Mouse (Mus musculus) c-Kit-negative CD71-positive TER-119-positive erythroid progenitor cells, embryonic 14.5 days (primary cell): ENCODE results near the gene Cracr2b.

Source experiments
- DNase-seq: peaks from one replicate; pipeline ENCODE4 v3.0.0-alpha.2; 2013; ENCODE audit warnings: low read depth, low spot score

Gene Cracr2b

GRCm38 (mm10) chr7:141460391-141461113, at the start of gene Cracr2b:
TSS of gene Cracr2b (plus strand) at chr7:141461094.
- DNase-seq: no peak

DNA sequence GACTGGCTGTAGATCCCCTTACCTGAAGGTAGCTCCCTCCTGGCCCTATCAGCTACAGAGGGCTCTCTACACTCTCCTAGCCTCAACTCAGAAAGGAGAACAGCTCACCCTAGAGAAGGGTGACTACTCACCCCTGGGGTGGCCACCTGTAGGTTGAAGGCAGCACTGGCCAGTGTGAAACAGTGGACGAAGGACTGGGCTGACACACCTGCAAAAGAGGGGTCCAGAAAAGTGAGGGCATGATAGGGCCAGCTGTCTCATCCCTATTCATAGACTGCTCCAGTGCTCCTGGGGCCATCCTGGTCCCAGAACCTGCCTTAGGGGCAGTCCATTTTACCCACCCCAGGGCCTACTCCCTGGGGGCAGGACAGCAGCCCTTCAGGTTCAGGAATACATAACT, 49.2 kb upstream of the Cracr2b start:
- no peak for DNase-seq

DNA sequence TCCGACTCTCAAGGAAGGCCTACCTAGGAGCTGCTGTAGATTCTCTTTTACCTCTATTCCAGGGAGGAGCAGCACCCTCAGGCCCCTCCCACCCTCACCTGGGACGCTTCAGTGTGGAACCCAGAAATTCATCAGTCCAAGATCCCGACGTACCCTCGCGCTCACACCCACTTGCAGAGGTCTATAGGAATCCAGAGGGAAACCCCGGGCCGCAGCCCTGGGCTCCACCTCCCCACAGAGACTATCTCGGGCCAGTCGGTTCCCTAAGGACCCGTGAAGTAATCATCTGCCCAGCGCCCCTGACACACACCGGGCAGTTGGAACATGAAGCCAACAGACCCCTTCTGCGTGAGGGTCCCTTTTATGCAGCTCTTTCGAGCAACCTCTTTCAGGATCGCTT, 47.6 kb upstream of the Cracr2b start:
- DNase-seq: no peak

- peak; percentile 99 for DNase-seq
Observed at GRCm38 (mm10) chr7:141413809-141414584, 46.9 kb upstream of the Cracr2b start, which contains the start of gene Gatd1. TSS of gene Gatd1 (minus strand) at chr7:141414136.

DNA sequence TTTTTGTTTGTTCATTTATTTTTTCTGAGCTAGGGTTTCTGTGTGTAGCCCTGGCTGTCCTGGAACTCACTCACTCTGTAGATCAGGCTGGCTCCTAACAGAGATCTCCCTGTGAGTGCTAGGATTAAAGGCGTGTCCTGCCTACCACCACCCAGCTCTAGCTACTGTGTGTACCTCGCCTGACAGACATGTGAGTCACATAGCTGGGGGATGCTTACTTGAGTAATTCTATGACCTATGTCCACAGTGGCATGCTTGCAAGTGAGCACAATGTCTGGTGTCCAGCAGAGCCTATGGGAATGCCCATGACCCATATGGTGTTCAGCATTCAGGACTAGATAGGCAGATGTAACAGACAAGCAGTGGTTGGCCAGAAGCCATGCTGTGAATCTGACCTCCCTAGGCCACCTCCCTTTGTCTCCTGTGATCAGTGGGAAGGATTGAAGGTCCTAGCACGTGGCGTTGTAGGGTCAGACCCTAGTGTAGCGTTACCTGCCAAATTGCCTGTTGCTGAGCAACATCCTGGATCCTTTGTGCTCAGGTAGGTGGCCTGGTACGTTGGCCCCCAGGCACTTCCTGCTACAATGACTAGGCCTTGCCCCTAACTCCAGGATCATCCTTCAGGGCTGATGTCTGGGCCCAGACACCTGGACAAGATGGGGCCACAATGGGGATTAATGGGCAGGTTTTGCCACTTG, 44.6 kb upstream of the Cracr2b start:
- no peak for DNase-seq

GRCm38 (mm10) chr7:141417731-141418681, 42.9 kb upstream of the Cracr2b start:
- no peak for DNase-seq

GRCm38 (mm10) chr7:141418970-141419369, 41.9 kb upstream of the Cracr2b start:
- no peak for DNase-seq

- no peak for DNase-seq
Observed at GRCm38 (mm10) chr7:141420030-141420702, 40.7 kb upstream of the Cracr2b start.

DNA sequence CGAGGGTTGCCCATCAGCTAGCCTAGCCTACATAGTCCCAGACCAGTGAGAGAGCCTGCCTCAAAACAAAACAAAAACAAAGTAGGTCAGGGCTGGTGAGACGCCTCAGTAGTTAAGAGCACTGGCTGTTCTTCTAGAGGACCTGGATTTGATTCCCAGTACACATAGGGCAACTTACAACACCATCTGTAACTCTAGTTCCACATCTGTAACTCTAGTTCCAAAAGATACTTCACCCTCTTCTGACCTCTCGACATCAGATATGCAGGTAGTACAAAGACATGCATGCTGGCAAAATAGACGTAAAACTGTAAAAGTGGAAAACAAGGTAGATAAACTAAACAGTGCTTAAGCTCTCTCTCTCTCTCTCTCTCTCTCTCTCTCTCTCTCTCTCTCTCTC, 37.1 kb upstream of the Cracr2b start:
- DNase-seq: no peak

DNA sequence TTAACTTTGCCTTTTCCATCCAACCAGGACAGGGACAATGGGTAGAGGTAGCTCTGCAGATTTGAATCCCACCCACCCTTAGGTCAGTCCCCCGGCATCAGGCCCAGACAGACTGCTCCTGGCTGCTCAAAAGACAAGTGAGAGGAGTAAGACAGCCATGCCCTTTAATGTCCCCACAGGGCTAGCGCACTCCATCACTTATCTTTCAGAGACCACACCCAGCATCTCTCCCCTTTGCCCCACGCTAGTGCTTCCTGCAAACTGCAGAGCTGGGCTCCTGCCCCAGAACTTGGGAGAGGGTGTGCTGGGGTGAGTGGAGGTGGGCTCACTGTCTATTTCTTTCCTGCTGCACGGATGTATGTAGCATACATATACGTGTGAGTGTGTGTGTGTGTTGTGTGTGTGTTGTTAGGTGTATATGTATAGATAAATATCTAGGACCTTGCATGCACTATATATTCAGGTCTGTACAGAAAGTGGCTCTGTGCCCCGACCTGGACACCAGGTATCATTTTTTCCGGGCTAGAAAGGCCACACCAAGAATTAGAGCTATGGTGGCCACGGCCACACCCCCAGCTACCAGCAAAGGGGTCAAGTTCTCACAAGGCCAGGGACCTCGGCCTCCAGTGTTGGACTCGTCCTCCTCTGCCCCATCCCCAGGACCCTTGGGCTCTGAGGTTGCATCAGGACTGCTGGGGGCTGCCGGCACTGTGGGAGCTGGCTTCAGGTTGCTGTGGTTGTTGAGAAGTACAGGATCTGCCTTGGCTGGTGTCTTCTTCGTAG, 33.8 kb upstream of the Cracr2b start:
- DNase-seq: no peak

- no peak for DNase-seq
Observed at GRCm38 (mm10) chr7:141428701-141429100, 32.2 kb upstream of the Cracr2b start.

DNA sequence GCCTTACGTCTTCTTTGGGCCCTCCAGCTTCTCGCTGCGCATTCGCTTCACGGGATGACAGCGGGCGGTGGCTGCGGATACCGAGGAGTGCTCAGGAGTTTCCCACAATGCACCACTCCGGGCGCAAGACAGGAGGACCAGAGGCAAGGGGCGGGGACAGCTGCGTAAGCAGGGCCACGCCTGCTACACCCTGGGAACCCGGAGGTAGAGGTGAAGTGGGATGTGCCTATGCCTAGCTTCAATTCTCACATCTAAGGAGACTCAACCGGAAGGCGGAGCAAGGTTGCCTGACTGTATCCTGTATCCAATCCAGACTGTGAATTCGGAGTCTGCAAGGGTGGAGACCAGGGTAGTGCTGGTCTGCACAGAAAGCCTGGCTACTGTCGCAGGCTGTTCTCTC, 31.6 kb upstream of the Cracr2b start, which contains the start of gene Cend1:
Cend1 (minus strand) TSS at position 182 of the 400 bp plus-strand sequence.
- no peak for DNase-seq

DNA sequence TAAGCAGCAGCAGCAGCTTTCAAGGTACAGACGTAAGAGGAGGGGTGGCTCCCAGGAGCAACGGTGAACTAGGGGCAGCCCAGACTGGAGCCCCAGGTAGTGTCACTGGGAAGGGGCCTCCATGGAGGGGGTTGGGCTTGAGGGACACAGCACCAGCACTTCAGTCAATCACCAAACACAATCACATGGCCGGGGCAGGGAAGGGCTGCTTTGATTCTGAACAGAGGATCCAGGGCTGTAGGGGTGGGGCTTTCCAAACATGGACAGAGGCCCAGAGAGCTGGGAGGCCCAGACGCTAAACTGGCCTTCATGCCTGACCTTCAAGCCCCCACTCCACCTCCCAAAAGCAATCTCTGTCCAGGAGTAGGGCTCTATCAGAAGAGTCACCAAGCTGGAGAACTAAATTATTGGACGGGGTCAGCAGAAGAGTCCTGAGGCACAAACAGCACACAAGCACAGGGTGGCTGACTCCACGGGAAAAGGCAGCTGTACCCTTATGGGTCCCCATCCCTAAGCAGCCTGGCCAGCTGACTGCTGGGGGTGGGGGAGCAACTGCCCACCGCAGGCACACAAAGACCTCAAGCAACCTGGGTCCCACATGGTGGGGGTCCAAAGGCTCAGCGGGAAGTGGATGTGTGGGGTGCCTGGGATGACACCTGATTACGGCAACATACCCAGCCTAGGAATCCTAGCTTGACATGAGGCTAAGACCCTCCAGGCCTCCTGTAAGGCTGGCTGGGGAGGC, 30.9 kb upstream of the Cracr2b start:
- DNase-seq: no peak

GRCm38 (mm10) chr7:141430585-141431240, 30.2 kb upstream of the Cracr2b start:
- no peak for DNase-seq

- DNase-seq: no peak
Observed at GRCm38 (mm10) chr7:141431434-141432185, 29.3 kb upstream of the Cracr2b start.

DNA sequence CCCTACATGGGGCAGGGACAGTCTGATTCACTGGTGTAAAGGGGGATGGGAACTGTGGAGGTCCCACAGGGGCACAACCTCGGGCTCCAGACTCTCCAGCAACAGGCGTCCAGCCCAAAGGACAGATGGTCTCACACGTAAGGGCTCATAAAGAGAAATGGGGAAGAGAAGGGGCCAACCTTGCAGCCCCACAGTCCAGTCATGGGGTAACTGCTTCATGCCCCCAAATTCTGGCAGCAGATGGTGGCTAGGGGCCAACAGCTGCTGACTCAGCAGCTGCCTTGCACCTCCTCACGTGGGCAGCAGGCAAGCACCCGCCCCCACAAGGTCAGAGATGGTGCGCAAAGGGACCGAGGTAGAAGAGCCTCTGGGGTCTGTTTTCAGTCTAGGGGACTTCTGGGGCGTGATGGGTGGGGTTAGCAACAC, 28.7 kb upstream of the Cracr2b start:
- DNase-seq: no peak

DNA sequence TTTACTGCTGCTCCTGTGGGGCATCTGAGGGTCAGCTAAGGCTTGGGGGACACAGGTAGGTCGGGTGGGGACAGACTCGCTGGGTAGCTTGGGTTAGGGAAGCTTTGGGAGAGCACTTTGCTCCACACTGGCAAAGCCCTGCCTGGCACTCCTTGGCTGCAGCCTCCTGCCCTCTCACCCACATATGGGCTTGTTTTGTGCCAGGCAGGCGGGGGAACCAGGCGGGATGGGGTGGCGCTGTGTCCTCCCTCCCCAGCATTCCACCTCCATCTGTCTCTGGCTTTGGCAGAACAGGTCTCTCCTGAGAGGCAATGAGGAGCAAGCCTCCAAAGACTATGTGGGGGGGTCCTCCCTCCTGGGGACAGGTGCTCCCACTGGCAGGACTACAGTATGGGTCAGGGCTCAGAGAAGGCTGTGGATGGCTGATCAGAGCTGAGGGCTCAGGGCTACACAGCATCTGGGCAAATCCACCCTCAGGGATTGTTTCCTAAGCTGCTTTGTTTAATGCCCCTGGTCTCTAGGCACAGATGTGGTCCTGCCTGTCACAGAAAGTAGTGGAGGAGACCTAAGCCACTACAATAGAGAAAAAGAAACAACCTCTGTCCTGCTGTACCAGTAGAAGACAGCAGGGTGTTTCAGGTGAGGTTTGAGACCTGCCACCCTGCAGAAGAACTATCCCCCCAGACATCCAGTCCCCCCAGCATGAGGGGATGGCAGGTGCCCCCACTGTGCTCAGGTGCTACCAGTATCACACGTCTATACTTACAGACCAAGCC, 28.0 kb upstream of the Cracr2b start:
- no peak for DNase-seq
